Mouse (Mus musculus): ENCODE measurements around the gene Ildr1. TPM values are rescaled to one million over a fixed set of nuclear protein-coding genes. Genes with fewer than 3 reads are reported as not detected.

Gene Ildr1
- total RNA-seq, 2 experiments from 2014 or later = 0.16 TPM; not detected in 1

DNA sequence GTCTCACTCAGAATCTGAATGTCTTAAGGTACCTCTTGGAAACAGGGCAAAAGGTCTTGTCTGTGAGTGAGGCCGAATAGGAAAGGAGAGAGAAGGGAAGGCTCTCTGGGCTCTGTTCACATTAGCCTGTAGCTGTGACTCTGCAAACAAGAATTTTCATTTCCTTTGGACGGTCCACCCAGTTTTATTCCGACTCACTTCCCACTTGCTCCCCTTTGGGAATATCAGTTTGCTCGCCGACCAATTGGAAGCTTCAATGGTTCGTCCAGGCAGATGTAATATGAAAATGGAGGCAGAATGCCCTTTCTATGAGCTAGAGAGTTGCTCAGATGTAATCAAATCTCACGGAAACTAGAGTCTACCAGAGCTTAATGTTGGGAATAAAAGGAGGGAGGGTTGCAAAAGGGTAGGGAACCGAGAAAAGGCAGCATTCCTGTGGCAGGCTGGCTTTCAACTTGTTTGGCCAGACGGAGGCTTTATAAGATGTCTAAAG lies 1.1 kb downstream of the Ildr1 start:
- intact Hi-C loops (cut with DNase I; ENCODE audit: low total_unique reads) = no loop called here
- DNase-seq = no peak

GRCm38 (mm10) chr16:36697331-36697730 lies 3.6 kb downstream of the Ildr1 start:
- intact Hi-C loops (cut with DNase I; ENCODE audit: low total_unique reads) = no loop called here
- DNase-seq = no peak

DNA sequence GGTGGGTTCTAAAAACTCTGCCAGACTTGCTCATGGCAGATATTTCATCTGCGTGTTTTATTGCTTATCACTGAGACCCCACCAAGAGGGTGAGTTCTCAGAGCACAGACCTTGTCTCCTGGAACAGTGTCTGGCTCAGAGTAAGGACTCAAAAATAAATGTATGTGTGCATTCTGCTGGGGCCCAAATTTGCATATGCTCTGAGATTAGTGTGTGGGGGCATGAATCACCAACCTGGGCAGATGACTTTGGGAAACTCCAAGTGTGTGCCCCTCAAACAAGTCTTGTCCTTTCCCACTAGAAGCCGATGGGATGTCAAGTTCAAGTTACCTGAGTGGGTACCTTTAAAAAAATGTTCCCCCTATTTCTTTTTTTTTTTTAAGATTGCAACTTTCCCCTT lies 6.7 kb downstream of the Ildr1 start:
- no peak for DNase-seq
- intact Hi-C loops (cut with DNase I; ENCODE audit: low total_unique reads) = no loop called here

DNA sequence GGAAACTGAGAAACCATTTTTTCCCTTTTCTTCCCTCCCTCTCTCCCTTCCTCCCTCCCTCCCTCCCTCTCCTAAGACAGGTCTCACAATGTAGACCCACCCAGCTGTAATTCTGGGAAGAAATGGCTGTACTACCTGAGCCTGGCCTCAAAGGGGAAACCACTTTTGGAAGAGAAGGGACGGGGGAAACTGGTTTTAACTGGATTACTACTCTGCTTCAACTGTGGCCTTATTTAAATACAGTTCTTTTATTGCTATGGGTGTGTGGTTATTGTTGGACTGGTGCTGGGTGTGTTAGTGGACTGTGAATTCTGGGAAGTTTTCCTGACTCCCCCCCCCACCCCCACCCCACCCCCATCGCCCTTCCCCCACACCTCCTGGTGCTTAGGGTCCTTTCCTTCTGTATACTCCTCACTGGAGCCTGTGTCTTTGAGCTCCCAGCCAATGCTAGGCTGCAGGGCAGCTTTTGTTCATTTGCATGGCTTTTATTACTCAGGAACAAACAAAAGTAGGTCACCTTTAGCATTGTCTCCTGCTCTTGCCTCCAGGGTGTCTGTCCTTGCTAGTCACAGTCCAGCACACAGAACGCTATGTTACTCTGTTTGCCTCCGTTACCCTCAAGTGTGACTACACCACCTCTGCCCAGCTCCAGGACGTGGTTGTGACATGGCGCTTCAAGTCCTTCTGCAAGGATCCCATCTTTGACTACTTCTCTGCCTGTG lies 14.1 kb downstream of the Ildr1 start:
- no peak for DNase-seq
- intact Hi-C loops (cut with DNase I; ENCODE audit: low total_unique reads) = no loop called here

GRCm38 (mm10) chr16:36708751-36709150 lies 15.0 kb downstream of the Ildr1 start:
- intact Hi-C loops (cut with DNase I; ENCODE audit: low total_unique reads) = no loop called here
- DNase-seq = no peak

DNA sequence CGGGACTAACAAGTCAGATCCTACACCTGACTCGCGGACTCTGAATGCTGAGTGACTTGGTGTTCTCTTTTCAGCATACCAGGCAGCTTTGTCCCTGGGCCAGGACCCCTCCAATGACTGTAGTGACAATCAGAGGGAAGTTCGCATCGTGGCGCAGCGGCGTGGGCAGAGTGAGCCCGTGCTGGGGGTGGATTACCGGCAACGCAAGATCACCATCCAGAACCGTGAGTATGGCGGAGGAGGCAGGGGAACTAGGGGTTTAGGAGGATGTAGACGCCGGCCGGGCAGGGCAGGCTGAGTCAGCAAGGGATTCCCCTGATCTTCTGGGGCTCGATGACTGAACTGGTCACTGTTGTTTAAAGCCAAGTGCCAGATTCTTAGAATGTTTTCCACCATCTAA lies 15.6 kb downstream of the Ildr1 start:
- intact Hi-C loops (cut with DNase I; ENCODE audit: low total_unique reads) = no loop called here

DNA sequence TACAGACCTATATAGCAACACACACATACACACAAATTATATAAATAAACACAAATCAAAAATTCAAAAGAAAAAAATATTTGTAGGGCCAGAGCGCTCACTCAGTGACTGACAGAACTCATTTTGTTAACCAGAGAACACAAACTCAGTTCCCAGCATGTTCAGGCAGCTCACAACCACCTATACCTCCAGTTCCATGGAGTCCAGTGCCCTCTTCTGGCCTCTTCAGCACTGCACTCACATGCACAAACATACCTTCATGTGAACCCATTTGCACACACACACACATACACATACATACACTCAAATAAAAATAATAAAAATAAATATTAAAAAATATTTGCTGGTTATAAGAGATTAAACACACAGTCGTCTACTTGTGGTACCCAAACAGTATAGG lies 17.0 kb downstream of the Ildr1 start:
- intact Hi-C loops (cut with DNase I; ENCODE audit: low total_unique reads) = no loop called here
- no peak for DNase-seq

More for the DNA sequence above, 15.6 kb downstream of the Ildr1 start:
- DNase-seq = no peak

GRCm38 (mm10) chr16:36711760-36712159 lies 18.0 kb downstream of the Ildr1 start:
- intact Hi-C loops (cut with DNase I; ENCODE audit: low total_unique reads) = no loop called here
- DNase-seq = no peak

DNA sequence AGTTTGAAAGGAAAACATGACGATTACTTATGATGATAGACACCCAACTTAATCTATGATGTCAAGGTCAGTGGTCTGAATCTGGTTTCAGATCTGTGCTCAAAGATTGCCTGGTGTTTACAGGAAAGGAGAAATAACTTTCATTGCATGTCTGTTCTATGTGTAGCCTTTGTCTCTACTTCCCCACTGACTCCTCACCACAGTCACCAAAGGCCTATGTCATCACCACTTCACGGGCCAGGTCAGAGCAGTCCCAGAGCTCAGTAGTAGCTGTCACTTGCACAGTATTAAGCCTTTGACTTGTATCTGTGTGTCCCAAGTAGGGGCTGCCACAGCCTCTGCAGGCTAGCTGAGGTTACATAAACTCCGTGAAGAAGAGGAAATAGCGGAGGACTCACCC lies 23.7 kb downstream of the Ildr1 start:
- no peak for DNase-seq
- intact Hi-C loops (cut with DNase I; ENCODE audit: low total_unique reads) = no loop called here

- intact Hi-C loops (cut with DNase I; ENCODE audit: low total_unique reads) = no loop called here
- no peak for DNase-seq
These were observed 24.9 kb downstream of the Ildr1 start for GRCm38 (mm10) chr16:36718637-36719036.

GRCm38 (mm10) chr16:36720194-36721055 lies 26.6 kb downstream of the Ildr1 start:
- intact Hi-C loops (cut with DNase I; ENCODE audit: low total_unique reads) = no loop called here
- no peak for DNase-seq

DNA sequence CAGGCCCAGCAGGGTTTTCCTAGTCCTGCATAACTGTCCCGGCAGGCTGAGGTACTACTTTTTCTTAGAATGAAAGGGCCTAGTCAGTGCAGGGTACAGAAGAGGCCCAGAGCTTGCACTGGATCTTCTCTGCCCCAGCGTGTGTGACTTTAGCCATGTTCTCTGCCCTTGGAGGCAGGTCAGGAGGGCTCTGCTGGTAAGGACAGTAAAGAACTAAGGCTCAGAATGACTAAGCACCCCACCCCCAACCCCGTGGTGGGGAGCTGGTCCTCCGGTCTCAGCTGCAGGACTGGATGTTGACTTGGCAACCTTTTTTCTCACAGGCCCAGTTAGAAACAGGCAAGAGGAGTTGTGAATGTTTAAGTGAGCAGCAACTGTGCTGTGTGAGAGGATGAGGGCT lies 29.0 kb downstream of the Ildr1 start:
- intact Hi-C loops (cut with DNase I; ENCODE audit: low total_unique reads) = no loop called here
- DNase-seq = no peak

GRCm38 (mm10) chr16:36723880-36724443 lies 30.2 kb downstream of the Ildr1 start:
- intact Hi-C loops (cut with DNase I; ENCODE audit: low total_unique reads) = no loop called here
- DNase-seq = no peak

DNA sequence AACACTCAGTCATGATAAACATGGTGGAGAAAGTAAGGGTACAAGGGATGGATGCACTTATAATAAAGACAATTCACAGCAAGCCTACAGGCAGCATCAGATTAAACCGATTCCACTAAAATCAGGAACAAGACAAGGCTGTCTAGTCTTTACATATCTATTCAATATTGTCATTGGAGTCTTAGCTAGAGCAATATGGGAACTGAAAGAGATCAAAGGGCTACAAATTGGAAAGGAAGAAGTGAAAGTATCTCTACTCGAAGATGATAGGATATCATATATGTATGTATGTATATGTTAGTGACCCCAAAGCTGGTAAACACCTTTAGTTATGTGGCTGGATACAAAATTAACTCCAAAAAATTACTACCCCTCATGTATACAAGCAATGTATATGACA lies 35.2 kb downstream of the Ildr1 start:
- DNase-seq = no peak
- intact Hi-C loops (cut with DNase I; ENCODE audit: low total_unique reads) = no loop called here

DNA sequence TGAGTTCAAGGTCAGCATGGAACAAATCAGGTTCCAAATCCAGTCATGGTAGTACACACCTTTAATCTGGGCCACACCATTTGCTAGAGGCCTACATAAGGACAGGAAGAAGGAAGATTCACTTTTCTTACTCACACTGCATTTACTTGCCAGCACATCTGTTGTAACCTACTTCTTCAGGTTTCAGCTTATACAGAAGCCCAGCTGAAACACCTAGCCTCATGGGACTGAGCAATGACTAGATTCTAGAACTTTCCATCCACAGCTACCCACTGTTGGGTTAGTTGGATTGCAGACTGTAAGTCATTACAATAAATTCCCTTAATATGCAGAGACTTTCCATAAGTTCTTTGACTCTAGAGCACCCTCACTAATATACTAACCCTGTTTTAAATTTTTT lies 38.8 kb downstream of the Ildr1 start:
- DNase-seq = no peak
- intact Hi-C loops (cut with DNase I; ENCODE audit: low total_unique reads) = no loop called here

DNA sequence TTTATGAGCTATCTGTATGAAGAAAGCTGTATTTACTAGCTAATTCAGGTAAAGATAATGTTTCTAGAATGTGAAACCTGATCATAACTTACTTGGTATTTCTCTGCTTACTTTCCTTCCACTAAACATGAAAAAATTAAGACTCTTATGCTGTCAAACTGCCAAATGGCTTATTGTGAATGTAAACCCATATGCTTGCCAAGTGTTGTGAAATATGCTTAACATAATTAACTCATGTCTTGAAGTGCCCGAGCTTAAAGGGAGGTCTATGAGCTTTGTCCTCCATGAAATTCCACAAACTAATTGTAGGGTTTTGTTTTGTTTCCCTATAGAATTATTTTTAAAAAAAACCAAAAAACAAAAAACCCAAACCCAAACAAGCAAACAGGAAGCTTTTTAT lies 40.0 kb downstream of the Ildr1 start:
- intact Hi-C loops (cut with DNase I; ENCODE audit: low total_unique reads) = no loop called here
- DNase-seq = no peak

DNA sequence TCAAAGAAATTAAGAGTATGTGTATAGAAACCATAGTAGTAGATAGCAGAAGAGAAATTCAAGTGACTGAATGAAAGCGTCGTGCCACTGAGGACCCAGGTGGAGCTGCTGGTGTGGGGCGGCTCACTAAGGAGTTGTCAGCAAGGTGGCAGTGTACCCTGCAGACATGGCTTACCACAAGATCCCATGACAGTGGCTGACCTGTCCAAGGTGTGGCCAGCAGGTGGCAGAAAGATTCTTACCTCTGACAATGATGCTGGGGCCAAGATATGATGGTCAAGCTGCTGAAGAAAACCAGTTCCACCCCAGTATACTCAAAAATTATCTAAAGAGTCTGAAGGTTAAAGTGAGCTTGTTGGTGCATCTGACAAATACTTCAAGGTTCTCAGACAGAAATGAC lies 41.6 kb downstream of the Ildr1 start:
- DNase-seq = no peak
- intact Hi-C loops (cut with DNase I; ENCODE audit: low total_unique reads) = no loop called here

GRCm38 (mm10) chr16:36739404-36739930 lies 45.7 kb downstream of the Ildr1 start:
- DNase-seq = no peak
- intact Hi-C loops (cut with DNase I; ENCODE audit: low total_unique reads) = no loop called here

- DNase-seq = no peak
- intact Hi-C loops (cut with DNase I; ENCODE audit: low total_unique reads) = no loop called here
These were observed 49.8 kb downstream of the Ildr1 start for GRCm38 (mm10) chr16:36743580-36743979.

DNA sequence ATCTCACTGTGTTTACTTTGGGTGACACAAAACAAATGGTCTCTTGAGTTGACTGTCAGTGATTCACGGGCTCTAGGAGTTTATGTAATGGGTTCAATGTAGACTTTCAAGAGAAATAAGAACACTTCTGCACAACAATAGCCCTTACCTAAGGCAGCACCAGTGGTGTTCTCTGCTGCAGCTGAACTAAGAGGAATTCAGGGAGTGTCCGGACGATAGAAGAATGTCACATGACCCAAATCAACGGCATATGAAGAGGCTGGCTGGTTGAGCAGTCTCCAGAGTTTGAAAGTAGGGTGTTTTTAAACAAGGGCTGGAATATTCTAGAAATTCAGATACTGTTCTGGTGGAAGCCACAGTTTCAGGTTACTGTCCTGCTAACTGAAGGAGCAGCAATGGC lies 53.3 kb downstream of the Ildr1 start:
- no peak for DNase-seq
- intact Hi-C loops (cut with DNase I; ENCODE audit: low total_unique reads) = no loop called here
